Mouse (Mus musculus): ENCODE measurements around the gene Gja4.

DNA sequence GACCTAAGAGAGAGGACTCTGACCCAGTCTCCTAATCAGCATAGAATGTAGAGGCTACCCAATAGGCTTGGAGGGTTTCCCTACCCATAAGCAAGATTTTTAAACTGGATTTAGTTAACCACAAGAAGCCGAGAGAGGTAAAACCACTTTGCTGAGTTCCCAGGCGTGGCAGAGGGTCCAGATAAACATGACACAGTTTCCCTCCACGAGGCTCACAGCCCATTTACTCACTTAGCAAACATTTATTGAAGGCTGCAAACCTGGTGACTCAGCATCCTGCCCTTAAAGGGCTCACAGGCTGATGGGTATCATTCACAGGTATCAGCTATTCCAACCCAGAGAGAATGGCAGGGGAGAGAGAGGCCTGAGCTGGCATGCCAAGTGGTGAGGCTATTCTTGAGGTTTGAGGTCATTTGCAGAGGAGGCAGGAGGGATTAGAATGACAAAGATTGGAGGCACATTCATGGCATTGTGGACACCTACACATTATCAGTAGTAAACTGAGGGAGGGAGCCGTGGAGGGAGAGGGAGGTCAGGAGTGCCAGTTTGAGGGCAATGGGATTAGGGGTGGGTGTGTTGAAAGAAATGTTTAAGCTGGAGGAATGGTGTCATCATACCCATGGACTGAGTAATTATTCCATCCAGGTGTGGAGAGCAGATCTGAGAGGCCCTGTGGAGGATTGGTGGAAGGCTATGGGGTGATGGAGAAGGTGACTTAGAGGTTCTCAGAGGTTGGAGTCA is 35.9 kb upstream of the Gja4 start:
- no peak for TF ChIP-seq HCFC1 (IDR thresholded peaks at IDR 0.05; ENCODE audit: borderline replicate concordance, insufficient read depth, low read length)
- no peak for TF ChIP-seq ZNF384 (IDR thresholded peaks at IDR 0.05; ENCODE audit: low read depth, low read length)
- no peak for TF ChIP-seq ZC3H11A (IDR thresholded peaks at IDR 0.05; ENCODE audit: borderline replicate concordance, low read depth, low read length)
- no peak for TF ChIP-seq CHD2 (IDR thresholded peaks at IDR 0.05; ENCODE audit: low read depth, low read length)
- TF ChIP-seq MAFK (IDR thresholded peaks at IDR 0.05; ENCODE audit: insufficient read depth, low read depth, low read length) = no peak

Measured in ES-E14 (cell line).